Comparison of ENCODE assay signal across 12 mouse cellular contexts in the genomic region with DNA sequence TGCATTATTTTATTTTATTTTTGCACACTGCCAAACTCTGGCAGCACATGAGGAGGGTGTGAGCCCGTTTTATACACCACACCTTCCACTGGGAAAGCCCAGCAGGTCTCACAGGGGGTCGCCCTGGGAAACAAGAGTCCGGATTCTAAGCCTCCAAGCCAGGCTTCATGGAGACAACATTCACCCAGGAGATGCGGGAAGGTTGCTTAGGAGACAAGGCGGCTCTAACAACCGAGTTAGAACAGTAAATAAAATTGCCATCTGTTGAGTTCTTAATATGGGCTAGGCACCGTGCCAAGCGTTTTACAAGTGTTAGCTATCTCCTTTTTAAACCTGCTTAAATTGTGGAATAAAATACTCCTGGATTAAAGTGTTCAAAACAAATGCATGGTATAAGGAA. TPM values are rescaled to one million over a fixed set of nuclear protein-coding genes. Genes with fewer than 3 reads are reported as not detected.
DNase-seq lines count a peak whose midpoint lies in the region; ATAC-seq lines count a peak whose summit lies in the region.
"Had no signal": no experiment of that assay in that cellular context is flagged by ENCODE, and none has a peak within 500 bp of the region (broad histone marks: within the 10 kb centered on the region; RNA-seq: fewer than 3 reads in every experiment).

No protein-coding gene starts in this region.

- peak; percentile 82 for ATAC-seq in frontal cortex, adult (ENCODE audit: low TSS enrichment)
- ATAC-seq: inflammation-experienced regulatory T-cells, adult 6 months; liver, postnatal 0 days had no signal

- peak; percentile 61 to 64 for DNase-seq in left cerebral cortex, adult 18-20 months (ENCODE audit: low spot score in 2 of 2)
- no peak for DNase-seq in left cerebral cortex, adult 11 months (ENCODE audit: low spot score)
- peak; percentile 54 to 65 for DNase-seq in layer of hippocampus, postnatal 10 days (ENCODE audit: low spot score in 2 of 2)
- DNase-seq in right cerebral cortex, postnatal 14 days: peak; percentile 78
- no peak for DNase-seq in adrenal gland, postnatal 25 days
- no peak for DNase-seq in thymus, adult 18-20 months
- no peak for DNase-seq in lung, postnatal 14 days
- DNase-seq: cerebellum, postnatal 36 days; heart, adult 2 months; liver, postnatal 0 days had no signal

RNA-seq across cellular contexts. Expression of a gene that starts 17.1 kb away (rescaled TPM):
- total RNA-seq in left cerebral cortex, adult 18-20 months (2021): 10 to 100 TPM; 50.2 to 60.1 TPM
- 10 to 100 TPM; 46.1 to 49.8 TPM for total RNA-seq in layer of hippocampus, postnatal 10 days (2021)
- 31.2 and 33.1 TPM in 2 replicates for total RNA-seq in adrenal gland, postnatal 25 days (2021)

RNA-seq across cellular contexts. Expression of a gene that starts 37.7 kb away (rescaled TPM):
- total RNA-seq in left cerebral cortex, adult 18-20 months (2021): 1 to 10 TPM; 1.2 to 1.6 TPM
- 1 to 10 TPM; 1.2 to 2.5 TPM for total RNA-seq in layer of hippocampus, postnatal 10 days (2021)
- not detected in 2 replicates for total RNA-seq in adrenal gland, postnatal 25 days (2021)

Comparison
In these comparisons a context has a peak if more than half of its experiments do, and no peak if none do; other contexts are left out.
1. DNase-seq: peak in left cerebral cortex, adult 18-20 months (2 of 2), layer of hippocampus, postnatal 10 days (2 of 2) and right cerebral cortex, postnatal 14 days (single experiment); none in left cerebral cortex, adult 11 months (single experiment), adrenal gland, postnatal 25 days (single experiment), thymus, adult 18-20 months (0 of 2) and lung, postnatal 14 days (single experiment).